Mouse (Mus musculus): ENCODE results near the gene Lysmd1.

DNA sequence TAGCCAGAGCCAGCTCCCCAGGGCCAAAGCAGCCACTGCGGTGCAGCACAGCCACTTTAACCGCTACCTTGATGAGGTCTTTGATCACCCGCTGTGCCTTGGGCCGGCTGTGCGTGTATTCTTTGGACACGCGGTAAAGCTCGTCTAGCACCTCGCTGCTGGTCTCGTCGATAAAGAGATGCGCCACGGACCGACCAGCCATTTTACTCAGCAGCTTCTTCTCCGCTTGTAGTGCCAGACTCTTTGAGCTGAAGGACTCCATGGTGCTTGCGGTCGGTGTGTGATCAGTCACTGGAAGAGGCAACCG is 6.4 kb downstream of the Lysmd1 start:
- TF ChIP-seq POLR2A (IDR thresholded peaks at IDR 0.05; ENCODE audit: extremely low read depth, insufficient read depth, low read length): no peak
- no peak for TF ChIP-seq CTCF (IDR thresholded peaks at IDR 0.05; ENCODE audit: extremely low read depth, insufficient read depth, low read length)

All from cortical plate, adult 2 months (tissue).